Mouse (Mus musculus) liver, adult 2 months (tissue): ENCODE results near the gene Ndufaf3.

Experiments
- CTCF ChIP-seq: fragments of 200-500 bp; IDR thresholded peaks from 2 replicates; pipeline ENCODE4 v1.5.1; 2011; ENCODE audit warnings: low read depth, low read length, control low read depth
- POLR2A ChIP-seq: fragments of 200-500 bp; IDR thresholded peaks from 2 replicates; pipeline ENCODE4 v1.6.1; 2011; ENCODE audit warnings: low read length, control low read depth; ENCODE audit not compliant: insufficient read depth; ENCODE audit errors: extremely low read depth

DNA sequence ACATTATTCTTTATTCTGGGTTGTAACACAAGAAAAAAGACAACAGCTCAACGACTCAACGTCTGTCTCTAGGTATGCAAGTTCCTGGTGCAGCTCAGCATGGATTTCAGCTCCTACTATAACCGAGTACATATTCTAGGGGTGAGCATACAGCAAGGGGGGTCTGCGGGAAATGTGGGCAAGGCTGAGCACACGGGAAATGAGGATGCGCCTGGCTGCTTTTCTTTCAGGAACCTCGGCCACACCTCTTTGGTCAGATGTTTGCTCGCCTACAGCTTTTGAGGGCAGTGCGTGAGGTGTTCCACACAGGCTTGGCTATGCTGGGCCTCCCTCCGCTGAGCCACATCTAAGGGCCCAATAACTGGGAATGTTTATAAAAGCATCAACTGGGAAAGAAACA lies 5.1 kb upstream of the Ndufaf3 start:
- TF ChIP-seq POLR2A (no peak), CTCF (no peak)
